Mouse (Mus musculus) E14TG2a.4 (cell line): ENCODE measurements around the gene Bbs9.
A peak's percentile ranks its signal among the peaks of the same experiment; 100 is the strongest.

Experiments used
- H3K27me3 ChIP-seq: 2 replicates; pipeline ENCODE4 v1.6.1; 2014; ENCODE audit warnings: low read length, control low read depth; ENCODE audit not compliant: insufficient read depth
- H3K36me3 ChIP-seq: 2 replicates; pipeline ENCODE4 v1.6.1; 2014; ENCODE audit warnings: low read length, control low read depth; ENCODE audit not compliant: insufficient read depth
- H3K4me1 ChIP-seq: replicated peaks from 2 replicates; pipeline ENCODE4 v1.6.1; 2014; ENCODE audit warnings: low read depth, low read length, control low read depth
- H3K4me3 ChIP-seq: replicated peaks from 2 replicates; pipeline ENCODE4 v1.5.1; 2014; ENCODE audit warnings: mild to moderate bottlenecking, low read length
- H3K9me3 ChIP-seq: 2 replicates; pipeline ENCODE4 v1.6.1; 2014; ENCODE audit warnings: low read length, control low read depth
- CTCF ChIP-seq: conservative IDR thresholded peaks from 2 replicates; pipeline ENCODE4 v1.5.1; 2014; ENCODE audit warnings: low read length
- NANOG ChIP-seq: IDR thresholded peaks from 2 replicates; pipeline ENCODE4 v1.6.1; 2014; ENCODE audit warnings: borderline replicate concordance, low read length, mixed read lengths
- POU5F1 ChIP-seq: IDR thresholded peaks from 2 replicates; pipeline ENCODE4 v1.6.1; 2014; ENCODE audit warnings: low read length, borderline replicate concordance

The Bbs9 gene

DNA sequence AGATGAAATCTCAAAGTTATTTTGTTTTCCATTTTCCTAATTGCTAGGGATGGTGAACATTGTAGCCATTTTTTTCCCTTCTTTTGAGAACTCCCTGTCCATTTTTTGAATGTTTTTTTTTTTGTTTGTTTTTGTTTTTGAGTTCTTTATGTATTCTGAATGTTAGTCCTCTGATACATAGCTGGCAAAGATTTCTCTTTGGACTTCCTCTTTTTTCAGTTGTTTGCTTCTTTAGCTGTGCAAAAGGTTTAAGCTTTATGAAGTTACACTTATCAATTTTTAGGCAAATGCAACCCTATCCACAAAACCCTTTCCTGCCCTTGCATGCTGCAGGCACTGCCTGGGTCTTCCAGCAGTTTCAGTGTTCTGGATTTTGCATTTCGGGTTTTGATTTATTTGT, 143.7 kb downstream of the Bbs9 start:
- TF ChIP-seq NANOG (no peak), POU5F1 (no peak), CTCF (no peak)
- no peaks in the 10 kb centered on the region for H3K4me1 ChIP-seq
- H3K4me3 ChIP-seq: no peak overlapping the region
- H3K27me3 ChIP-seq: no peaks in the 10 kb centered on the region
- no peaks in the 10 kb centered on the region for H3K36me3 ChIP-seq
- H3K9me3 ChIP-seq: peaks cover 7% of the 10 kb centered on the region

DNA sequence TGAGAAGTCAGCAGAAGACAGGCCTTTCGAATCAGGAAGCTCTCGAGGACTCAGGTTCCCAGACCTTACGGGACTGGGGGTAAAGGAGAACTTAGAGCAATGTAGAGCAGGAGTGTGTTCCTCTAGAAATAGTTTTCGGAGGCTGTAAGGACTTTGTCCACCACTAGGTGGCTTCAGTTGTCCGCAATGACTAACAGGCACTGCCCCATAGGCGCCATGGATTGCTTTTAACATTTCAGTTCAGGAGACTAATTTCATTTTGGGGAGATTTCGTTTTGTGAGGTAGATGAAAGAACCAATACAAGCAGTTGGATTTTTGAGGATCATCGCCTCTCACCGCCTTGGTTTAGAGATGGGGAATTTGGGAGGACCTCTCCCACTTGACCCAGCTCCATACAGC, 149.5 kb downstream of the Bbs9 start:
- Histone ChIP-seq H3K4me3 (no peak overlapping the region), H3K4me1 (no peaks in the 10 kb centered on the region; the same call in 1 of the 2 replicates), H3K27me3 (no peaks in the 10 kb centered on the region), H3K9me3 (no peaks in the 10 kb centered on the region), H3K36me3 (no peaks in the 10 kb centered on the region)
- TF ChIP-seq NANOG (no peak), CTCF (peak; percentile 75)

- Histone ChIP-seq H3K9me3 (no peaks in the 10 kb centered on the region), H3K36me3 (no peaks in the 10 kb centered on the region), H3K27me3 (no peaks in the 10 kb centered on the region), H3K4me1 (no peaks in the 10 kb centered on the region; the same call in 1 of the 2 replicates), H3K4me3 (no peak overlapping the region)
- no peak for TF ChIP-seq CTCF
- no peak for TF ChIP-seq NANOG
- TF ChIP-seq POU5F1: no peak
These were observed 150.5 kb downstream of the Bbs9 start for GRCm38 (mm10) chr9:22626014-22626413.

DNA sequence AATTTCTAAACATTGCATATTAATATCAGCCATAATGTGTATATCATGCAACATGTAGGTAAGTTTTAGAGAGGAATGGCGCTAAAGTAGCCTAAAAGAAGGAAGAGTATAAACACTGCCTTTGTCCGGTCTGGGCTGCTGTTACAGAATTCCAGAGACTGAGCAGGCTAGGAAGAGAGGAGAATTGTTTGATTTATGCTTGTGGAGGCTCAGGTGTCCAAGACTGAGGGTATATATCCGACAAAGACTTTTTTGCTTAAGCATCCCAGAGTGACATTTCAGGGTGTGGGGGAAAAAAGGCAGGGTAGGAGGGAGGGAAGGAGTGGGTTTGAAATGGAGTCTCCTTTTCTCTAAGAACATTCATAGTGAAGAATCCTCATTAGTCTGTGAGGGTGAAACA, 152.4 kb downstream of the Bbs9 start:
- no peak for TF ChIP-seq POU5F1
- no peak for TF ChIP-seq CTCF
- TF ChIP-seq NANOG: no peak
- Histone ChIP-seq H3K27me3 (no peaks in the 10 kb centered on the region), H3K9me3 (no peaks in the 10 kb centered on the region), H3K36me3 (no peaks in the 10 kb centered on the region), H3K4me1 (peaks cover 3% of the 10 kb centered on the region), H3K4me3 (no peak overlapping the region)

DNA sequence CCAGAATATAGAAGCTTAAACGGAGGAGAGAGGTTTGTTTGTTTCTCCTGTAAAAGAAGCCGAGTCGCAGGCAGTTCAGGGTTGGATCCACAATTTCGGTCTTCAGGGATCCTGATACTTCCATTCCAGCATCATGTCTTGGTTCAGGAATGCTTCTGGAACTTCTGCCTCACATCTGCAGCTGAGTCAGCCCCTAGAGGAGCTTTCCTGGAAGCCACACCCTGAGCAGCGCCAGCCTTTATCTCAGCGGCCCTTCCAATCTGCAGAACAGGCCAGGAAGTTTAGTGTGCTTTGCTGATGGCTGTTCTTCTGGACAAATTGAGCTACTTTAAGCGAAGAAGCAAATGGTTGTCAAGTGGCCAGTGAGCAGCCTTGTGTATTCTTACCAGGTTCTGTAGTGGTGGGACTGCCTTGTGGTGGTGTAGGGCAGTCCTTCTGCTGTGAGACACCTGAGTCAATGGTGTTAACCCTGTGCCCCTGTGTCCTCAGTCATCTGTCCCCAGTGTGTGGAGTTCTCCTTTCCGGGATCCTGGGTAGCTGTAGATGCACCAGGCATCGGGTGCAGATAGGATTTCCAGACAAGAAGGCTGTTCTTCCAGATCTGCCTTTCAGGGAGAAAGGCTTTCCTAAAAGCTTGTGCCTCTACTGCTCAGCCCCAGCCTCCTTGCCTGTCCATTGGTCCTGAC, 157.4 kb downstream of the Bbs9 start:
- Histone ChIP-seq H3K9me3 (no peaks in the 10 kb centered on the region), H3K36me3 (no peaks in the 10 kb centered on the region), H3K4me1 (peaks cover 7% of the 10 kb centered on the region), H3K4me3 (no peak overlapping the region), H3K27me3 (no peaks in the 10 kb centered on the region)
- TF ChIP-seq NANOG (no peak), POU5F1 (no peak), CTCF (no peak)

DNA sequence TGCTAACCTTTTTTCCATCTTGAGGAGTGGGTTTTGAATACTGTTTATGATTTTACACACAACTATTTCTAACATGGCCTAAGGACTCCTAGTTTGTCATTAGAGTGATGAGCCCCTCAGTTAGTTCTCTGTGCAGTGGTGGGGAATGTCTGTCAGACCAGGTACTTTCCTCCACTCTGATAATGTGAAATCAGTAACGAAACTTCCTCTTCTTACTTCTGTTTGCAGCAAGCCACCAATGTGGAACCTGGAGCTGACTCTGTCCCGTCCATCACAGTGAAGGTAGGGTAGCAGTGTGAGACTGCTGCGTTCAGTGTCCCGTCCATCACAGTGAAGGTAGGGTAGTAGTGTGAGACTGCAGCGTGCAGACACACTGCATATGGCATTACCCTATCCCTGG, 163.0 kb downstream of the Bbs9 start:
- Histone ChIP-seq H3K36me3 (no peaks in the 10 kb centered on the region), H3K4me1 (no peaks in the 10 kb centered on the region), H3K4me3 (no peak overlapping the region), H3K9me3 (no peaks in the 10 kb centered on the region), H3K27me3 (no peaks in the 10 kb centered on the region)
- TF ChIP-seq POU5F1 (no peak), CTCF (no peak), NANOG (no peak)

- Histone ChIP-seq H3K4me1 (no peaks in the 10 kb centered on the region), H3K4me3 (no peak overlapping the region), H3K27me3 (no peaks in the 10 kb centered on the region), H3K9me3 (no peaks in the 10 kb centered on the region), H3K36me3 (no peaks in the 10 kb centered on the region)
- TF ChIP-seq NANOG (no peak), POU5F1 (no peak), CTCF (no peak)
These were observed 165.3 kb downstream of the Bbs9 start for GRCm38 (mm10) chr9:22640683-22641431.

DNA sequence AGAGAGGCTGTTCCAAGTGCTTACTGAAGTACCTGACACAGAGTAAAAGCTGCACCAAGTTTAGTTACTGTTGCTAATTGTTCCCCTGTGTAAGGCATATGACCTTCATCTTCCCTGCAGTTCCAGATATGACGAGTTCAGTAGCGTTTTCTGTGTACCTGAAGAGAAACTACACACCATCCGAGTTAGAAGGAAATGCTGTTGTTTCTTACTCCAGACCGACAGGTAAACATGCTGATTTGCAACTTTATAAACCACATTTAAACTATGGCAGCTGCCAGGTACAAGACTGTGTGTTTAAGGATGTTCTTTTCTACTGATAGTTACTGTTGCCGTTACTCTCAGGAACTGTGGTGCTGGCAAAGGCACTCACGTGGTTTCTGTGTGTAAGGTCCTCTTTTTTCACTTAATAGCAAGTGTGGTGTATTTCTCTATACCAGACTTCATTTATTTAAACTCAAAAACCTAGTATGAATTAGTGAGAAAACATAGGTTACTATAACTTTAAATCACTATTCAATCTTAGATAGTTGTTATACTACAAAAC, 170.4 kb downstream of the Bbs9 start:
- Histone ChIP-seq H3K36me3 (no peaks in the 10 kb centered on the region), H3K4me3 (no peak overlapping the region), H3K9me3 (no peaks in the 10 kb centered on the region), H3K4me1 (no peaks in the 10 kb centered on the region), H3K27me3 (no peaks in the 10 kb centered on the region)
- no peak for TF ChIP-seq CTCF
- no peak for TF ChIP-seq POU5F1
- TF ChIP-seq NANOG: no peak
